Mouse (Mus musculus) myocyte (in vitro differentiated cells): ENCODE measurements around the gene Epb41l1. TPM values are rescaled to one million over a fixed set of nuclear protein-coding genes. Genes with fewer than 3 reads are reported as not detected.
A peak's percentile ranks its signal among the peaks of the same experiment; 100 is the strongest.

Experiments used
- H3K27me3 ChIP-seq: one replicate; pipeline ENCODE4 v1.6.1; 2011; ENCODE audit not compliant: control insufficient read depth, insufficient read depth, insufficient read length
- H3K36me3 ChIP-seq: one replicate; pipeline ENCODE4 v1.6.1; 2011; ENCODE audit not compliant: control insufficient read depth, insufficient read depth
- H3K4me2 ChIP-seq: one replicate; pipeline ENCODE4 v1.6.1; 2011; ENCODE audit warnings: low read depth, control low read depth
- H3K4me3 ChIP-seq: one replicate; pipeline ENCODE4 v1.5.1; 2011; ENCODE audit warnings: mild to moderate bottlenecking, control low read depth, moderate library complexity
- H3K79me2 ChIP-seq: one replicate; pipeline ENCODE4 v1.6.1; 2011; ENCODE audit not compliant: control insufficient read depth, insufficient read depth
- H3ac ChIP-seq: one replicate; pipeline ENCODE4 v1.6.1; 2011; ENCODE audit not compliant: control insufficient read depth, insufficient read length
- CEBPB ChIP-seq: IDR thresholded peaks from 2 replicates; pipeline ENCODE4 v1.6.1; 2011; ENCODE audit warnings: mild to moderate bottlenecking, moderate library complexity; ENCODE audit not compliant: poor library complexity, insufficient read depth, severe bottlenecking
- E2F4 ChIP-seq: IDR thresholded peaks from one replicate; pipeline ENCODE4 v1.6.1; 2011; ENCODE audit warnings: mild to moderate bottlenecking, control low read depth, moderate library complexity; ENCODE audit not compliant: insufficient read depth
- MAX ChIP-seq: IDR thresholded peaks from one replicate; pipeline ENCODE4 v1.6.1; 2011; ENCODE audit warnings: low read depth, mild to moderate bottlenecking, control low read depth
- MYOD1 ChIP-seq, 3 experiments: IDR thresholded peaks; one replicate each; pipeline ENCODE4 v1.6.1; 2011; ENCODE audit warnings: control low read depth in 2 of 3, low read depth in 2 of 3, mild to moderate bottlenecking in 2 of 3, moderate library complexity in 1 of 3; ENCODE audit not compliant: insufficient read length in 2 of 3, control insufficient read depth in 1 of 3
- MYOG ChIP-seq, 3 experiments: IDR thresholded peaks; one replicate each; pipeline ENCODE4 v1.6.1; 2011; ENCODE audit warnings: control low read depth in 2 of 3, low read depth in 2 of 3, mild to moderate bottlenecking in 2 of 3; ENCODE audit not compliant: insufficient read length in 2 of 3, control insufficient read depth in 1 of 3, insufficient read depth in 1 of 3
- POLR2A ChIP-seq: IDR thresholded peaks from one replicate; pipeline ENCODE4 v1.6.1; 2011; ENCODE audit warnings: low read depth, mild to moderate bottlenecking, control low read depth, moderate library complexity; ENCODE audit not compliant: insufficient read length
- POLR2AphosphoS2 ChIP-seq: IDR thresholded peaks from one replicate; pipeline ENCODE4 v1.6.1; 2011; ENCODE audit warnings: low read depth, control low read depth; ENCODE audit not compliant: insufficient read length
- REST ChIP-seq: IDR thresholded peaks from one replicate; pipeline ENCODE4 v1.6.1; 2011; ENCODE audit warnings: mild to moderate bottlenecking, control low read depth, moderate library complexity; ENCODE audit not compliant: insufficient read depth, insufficient read length
- SRF ChIP-seq: IDR thresholded peaks from one replicate; pipeline ENCODE4 v1.6.1; 2011; ENCODE audit warnings: low read depth; ENCODE audit not compliant: control insufficient read depth, insufficient read length
- TCF12 ChIP-seq: IDR thresholded peaks from one replicate; pipeline ENCODE4 v1.6.1; 2011; ENCODE audit warnings: mild to moderate bottlenecking, control low read depth; ENCODE audit not compliant: poor library complexity, insufficient read depth, severe bottlenecking
- TCF3 ChIP-seq: IDR thresholded peaks from one replicate; pipeline ENCODE4 v1.6.1; 2011; ENCODE audit warnings: low read depth, control low read depth; ENCODE audit not compliant: insufficient read length
- USF1 ChIP-seq: IDR thresholded peaks from one replicate; pipeline ENCODE4 v1.6.1; 2011; ENCODE audit warnings: low read depth, mild to moderate bottlenecking, control low read depth, moderate library complexity
- polyA plus RNA-seq: library from polyadenylated mRNA; unstranded; fragments of >200 nt; fragmentation: generic; extraction: Trizol; gene quantifications from one replicate; pipeline ENCODE4 v1.2.1, GENCODE M21; 2012; ENCODE audit warnings: missing spikeins

Gene Epb41l1
- polyA plus RNA-seq, 1 experiment, result 16.9 TPM

DNA sequence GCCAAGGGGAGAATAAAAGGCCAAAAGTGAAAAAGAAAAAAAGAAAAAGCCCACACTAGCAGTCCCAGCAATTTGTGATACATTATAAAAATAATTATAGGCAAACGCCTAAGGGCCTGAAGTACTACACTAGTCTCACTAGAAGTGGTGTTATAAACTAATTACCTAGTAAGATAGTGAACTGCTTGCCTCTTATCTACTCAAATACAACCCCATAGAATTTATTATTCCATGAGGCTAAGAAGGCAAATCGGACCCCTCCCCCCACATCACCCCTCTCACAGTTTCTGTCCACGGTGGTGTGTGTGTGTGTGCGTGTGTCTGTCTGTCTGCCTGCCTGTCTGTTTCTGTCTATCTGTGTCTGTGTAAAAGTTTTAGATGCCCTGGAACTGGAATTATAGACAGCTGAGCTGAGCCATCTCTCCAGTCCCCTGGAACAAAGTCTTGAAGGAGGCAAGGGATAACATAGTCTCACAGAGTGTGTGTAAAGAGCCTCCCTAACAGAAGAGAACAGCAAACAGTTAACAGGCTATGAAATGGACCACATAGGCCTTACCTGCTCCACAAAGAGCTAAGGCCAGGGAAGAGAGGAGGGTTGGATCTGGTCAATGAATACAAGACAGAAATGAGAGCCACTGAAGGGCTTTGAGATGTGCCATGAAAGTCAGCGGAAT is 27.4 kb upstream of the Epb41l1 start:
- TF ChIP-seq MAX (no peak), POLR2A (no peak), TCF3 (no peak), SRF (no peak), CEBPB (no peak), USF1 (no peak), TCF12 (no peak), MYOG (IDR thresholded peaks at IDR 0.05; ENCODE audit: control insufficient read depth in 1 of 3, insufficient read depth in 1 of 3, insufficient read length in 2 of 3, low read depth in 2 of 3) (no peak), POLR2AphosphoS2 (no peak), MYOD1 (IDR thresholded peaks at IDR 0.05; ENCODE audit: control insufficient read depth in 1 of 3, insufficient read length in 2 of 3, low read depth in 2 of 3) (no peak)
- Histone ChIP-seq H3K4me2 (peak overlapping the region; percentile 73), H3K4me3 (peak overlapping the region; percentile 14), H3ac (no peak overlapping the region), H3K27me3 (no peaks in the 10 kb centered on the region), H3K36me3 (no peaks in the 10 kb centered on the region), H3K79me2 (no peaks in the 10 kb centered on the region)

DNA sequence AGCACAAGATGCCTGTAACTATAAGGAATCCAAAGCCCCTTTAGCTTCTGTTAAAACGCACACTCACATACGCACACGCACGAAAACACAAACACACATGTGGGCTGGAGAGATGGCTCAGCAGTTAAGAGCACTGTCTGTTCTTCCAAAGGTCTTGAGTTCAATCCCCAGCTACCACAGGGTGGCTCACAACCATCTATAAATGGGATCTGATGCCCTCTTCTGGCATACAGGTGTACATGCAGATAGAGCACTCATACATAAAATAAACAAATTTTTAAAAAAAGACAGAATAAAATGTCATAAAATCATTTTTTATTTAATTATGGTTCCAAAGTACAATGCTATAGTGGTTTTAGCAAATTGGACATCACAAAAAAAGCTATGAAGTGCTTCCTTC is 26.4 kb upstream of the Epb41l1 start:
- Histone ChIP-seq H3ac (no peak overlapping the region), H3K4me3 (no peak overlapping the region), H3K79me2 (no peaks in the 10 kb centered on the region), H3K27me3 (no peaks in the 10 kb centered on the region), H3K4me2 (no peak overlapping the region), H3K36me3 (no peaks in the 10 kb centered on the region)
- no peak for TF ChIP-seq MYOD1 (IDR thresholded peaks at IDR 0.05; ENCODE audit: control insufficient read depth in 1 of 3, insufficient read length in 2 of 3, low read depth in 2 of 3)

DNA sequence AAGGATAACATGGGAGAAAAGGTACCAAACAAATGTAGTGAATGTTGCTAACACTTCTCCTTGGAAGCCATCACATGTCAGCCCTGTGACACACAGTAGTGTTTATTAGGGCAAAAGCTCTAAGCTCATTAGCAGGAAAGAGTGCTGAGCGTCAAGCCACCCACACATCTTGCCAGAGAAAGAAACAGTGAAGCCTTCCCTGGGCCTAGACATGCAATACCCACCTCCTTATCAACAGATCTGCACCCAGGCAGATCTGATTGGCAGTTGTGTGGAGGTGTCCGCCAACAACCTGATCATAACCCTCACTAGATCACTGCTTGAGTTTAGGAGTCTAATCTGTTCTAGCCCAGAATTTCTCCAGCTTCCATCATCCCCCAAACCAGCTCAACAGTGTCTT is 24.6 kb upstream of the Epb41l1 start:
- TF ChIP-seq TCF12 (no peak), REST (no peak), MYOG (IDR thresholded peaks at IDR 0.05; ENCODE audit: control insufficient read depth in 1 of 3, insufficient read depth in 1 of 3, insufficient read length in 2 of 3, low read depth in 2 of 3) (no peak), POLR2A (no peak), TCF3 (no peak), POLR2AphosphoS2 (no peak), E2F4 (no peak), SRF (no peak), MYOD1 (IDR thresholded peaks at IDR 0.05; ENCODE audit: control insufficient read depth in 1 of 3, insufficient read length in 2 of 3, low read depth in 2 of 3) (no peak), CEBPB (no peak), USF1 (no peak), MAX (no peak)
- Histone ChIP-seq H3K36me3 (no peaks in the 10 kb centered on the region), H3K79me2 (no peaks in the 10 kb centered on the region), H3K4me2 (no peak overlapping the region), H3K4me3 (no peak overlapping the region), H3ac (no peak overlapping the region), H3K27me3 (no peaks in the 10 kb centered on the region)

DNA sequence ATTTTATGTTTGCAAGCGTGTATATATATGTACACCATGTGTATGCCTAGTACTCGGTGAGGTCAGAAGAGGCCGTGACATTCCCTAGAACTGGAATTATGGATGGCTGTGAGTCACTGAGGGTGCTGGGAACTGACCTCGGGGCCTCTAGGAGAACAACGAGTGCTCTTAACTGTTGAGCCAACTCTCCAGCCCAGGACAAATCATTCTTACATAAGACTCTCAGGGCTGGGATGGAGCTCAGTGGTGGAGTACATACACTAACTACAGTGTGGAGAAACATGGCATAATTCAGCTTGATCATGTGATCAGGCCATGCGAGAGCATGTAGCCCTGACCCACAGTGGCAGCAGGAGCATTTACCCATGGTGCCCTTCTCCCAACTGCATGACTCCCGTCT is 22.7 kb upstream of the Epb41l1 start:
- TF ChIP-seq POLR2AphosphoS2 (no peak), E2F4 (no peak), MAX (no peak), USF1 (no peak), TCF3 (no peak), POLR2A (no peak), SRF (no peak), REST (no peak), TCF12 (no peak), CEBPB (no peak), MYOD1 (IDR thresholded peaks at IDR 0.05; ENCODE audit: control insufficient read depth in 1 of 3, insufficient read length in 2 of 3, low read depth in 2 of 3) (no peak), MYOG (IDR thresholded peaks at IDR 0.05; ENCODE audit: control insufficient read depth in 1 of 3, insufficient read depth in 1 of 3, insufficient read length in 2 of 3, low read depth in 2 of 3) (no peak)
- no peak overlapping the region for H3K4me2 ChIP-seq

DNA sequence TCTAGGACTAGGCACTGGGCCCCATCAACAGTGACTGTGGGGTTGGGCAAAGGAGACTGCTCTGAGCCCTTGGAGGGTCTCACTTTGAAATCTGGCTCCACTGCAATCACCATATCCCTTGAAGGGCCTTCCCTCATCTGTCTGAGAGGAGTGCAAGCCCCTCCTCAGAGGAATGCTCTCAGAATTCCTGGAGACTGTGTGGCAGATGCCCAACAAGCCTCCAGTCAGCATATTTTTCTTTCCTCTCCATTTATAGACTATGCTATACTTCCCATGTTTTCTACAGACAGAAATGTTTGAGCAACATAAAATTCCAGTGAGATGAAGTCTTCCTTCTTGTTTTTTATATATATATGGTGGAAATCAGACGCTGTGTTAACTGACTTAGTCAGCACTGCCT is 21.2 kb upstream of the Epb41l1 start:
- Histone ChIP-seq H3ac (no peak overlapping the region), H3K79me2 (no peaks in the 10 kb centered on the region), H3K36me3 (no peaks in the 10 kb centered on the region), H3K4me3 (no peak overlapping the region), H3K27me3 (no peaks in the 10 kb centered on the region), H3K4me2 (no peak overlapping the region)
- no peak for TF ChIP-seq TCF3
- TF ChIP-seq SRF, result no peak
- TF ChIP-seq POLR2AphosphoS2, result no peak
- TF ChIP-seq MYOD1 (IDR thresholded peaks at IDR 0.05; ENCODE audit: control insufficient read depth in 1 of 3, insufficient read length in 2 of 3, low read depth in 2 of 3), result no peak
- no peak for TF ChIP-seq MAX
- no peak for TF ChIP-seq CEBPB
- TF ChIP-seq TCF12, result no peak
- no peak for TF ChIP-seq REST
- TF ChIP-seq USF1, result no peak
- TF ChIP-seq E2F4, result no peak

More for the DNA sequence above, 22.7 kb upstream of the Epb41l1 start:
- Histone ChIP-seq H3ac (no peak overlapping the region), H3K36me3 (no peaks in the 10 kb centered on the region), H3K4me3 (no peak overlapping the region), H3K27me3 (no peaks in the 10 kb centered on the region), H3K79me2 (no peaks in the 10 kb centered on the region)
